Mouse (Mus musculus) cerebellum, postnatal 25 days (tissue): ENCODE measurements around the gene Pex7.

ENCODE experiments used
- DNase-seq, 2 experiments: peaks; one replicate each; pipeline ENCODE4 v3.0.0; 2021; ENCODE audit warnings: mixed read lengths in 2 of 2

Pex7 gene

DNA sequence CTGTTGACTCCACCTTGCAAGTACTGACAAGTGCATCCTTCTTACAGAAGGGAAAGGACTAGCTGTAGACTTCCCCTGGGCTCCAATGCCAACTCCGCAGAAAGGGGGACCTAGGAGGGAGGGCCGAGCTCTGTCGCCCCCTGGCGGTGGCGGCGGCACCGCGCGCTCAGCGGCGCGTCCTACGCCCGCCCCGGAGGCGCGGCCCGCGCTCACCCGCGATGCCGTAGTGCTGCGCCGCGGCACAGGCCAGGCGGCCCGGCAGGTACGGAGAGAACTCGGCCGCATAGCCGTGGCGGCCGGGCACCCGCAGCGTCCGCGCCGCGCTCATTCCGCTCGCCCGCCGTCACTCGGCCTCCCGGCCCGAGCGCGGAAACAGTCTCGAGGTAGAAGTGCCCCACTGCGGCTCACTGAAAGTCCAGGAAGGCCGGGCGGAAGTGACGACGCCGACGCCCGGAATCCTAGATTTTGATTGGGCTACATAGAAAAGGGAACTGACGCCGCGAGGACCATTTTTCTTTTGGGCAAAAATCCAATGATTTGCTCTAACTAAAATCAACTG is at the start of gene Pex7:
Pex7 (minus strand) TSS at position 444 of the 559 bp plus-strand sequence.
- peak; percentile 95 to 97 for DNase-seq

DNA sequence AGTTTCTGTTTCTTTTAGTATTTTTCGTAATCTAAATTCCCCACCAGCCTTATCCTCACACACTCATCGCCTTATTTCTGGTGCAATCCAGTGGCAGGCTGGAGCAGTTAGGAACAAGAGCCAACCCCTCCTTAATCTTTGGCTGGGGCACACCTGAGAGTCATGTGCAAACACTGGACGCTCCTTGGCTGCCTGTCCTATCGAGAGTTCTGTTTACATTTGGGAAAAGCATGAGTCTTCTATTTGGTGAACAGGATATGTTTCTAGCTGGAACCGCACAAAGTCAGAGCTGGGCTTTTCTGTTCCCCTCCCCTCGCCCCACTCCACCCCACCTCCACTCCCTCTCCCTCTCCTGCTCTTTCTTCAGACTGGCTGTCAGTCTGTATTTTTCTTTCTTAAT is 49.3 kb upstream of the Pex7 start:
- DNase-seq, result no peak

DNA sequence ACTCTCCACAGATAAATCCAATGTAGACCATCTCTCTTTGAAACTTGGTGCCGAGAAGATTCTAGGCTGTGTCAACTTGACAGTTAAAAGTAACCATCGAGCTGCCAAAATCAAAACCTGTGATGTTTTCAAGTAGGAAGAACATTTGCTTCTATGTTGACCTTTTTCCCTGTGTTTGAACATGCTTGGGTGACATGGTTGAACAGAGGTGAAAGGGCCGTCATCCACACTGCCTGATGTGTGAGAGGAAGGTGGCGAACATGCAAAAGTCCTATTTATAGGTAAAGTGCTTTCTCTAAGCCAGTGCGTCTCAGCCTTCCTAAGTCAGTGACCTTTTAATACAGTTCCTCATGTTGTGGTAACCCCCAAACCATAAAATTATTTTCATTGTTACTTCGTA is 48.3 kb upstream of the Pex7 start:
- no peak for DNase-seq

DNA sequence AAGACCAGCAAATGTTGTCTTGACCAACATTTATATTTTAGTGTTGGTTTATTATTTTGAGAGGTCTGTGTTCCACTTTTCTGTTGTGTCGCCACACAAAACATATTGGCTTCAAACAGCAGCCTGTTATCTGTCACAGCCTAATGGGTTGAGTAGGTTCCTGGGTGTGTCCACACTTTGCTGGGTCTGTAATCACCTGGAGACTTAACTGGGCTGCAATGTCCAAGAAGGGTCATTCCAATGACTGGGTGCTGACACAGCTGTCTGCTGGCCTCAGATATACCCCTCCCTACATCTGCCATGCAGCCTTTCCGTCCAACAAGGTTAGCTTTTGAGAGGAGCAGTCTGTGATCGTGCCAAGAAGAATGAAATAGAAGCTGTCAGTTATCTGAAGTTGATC is 47.1 kb upstream of the Pex7 start:
- no peak for DNase-seq

DNA sequence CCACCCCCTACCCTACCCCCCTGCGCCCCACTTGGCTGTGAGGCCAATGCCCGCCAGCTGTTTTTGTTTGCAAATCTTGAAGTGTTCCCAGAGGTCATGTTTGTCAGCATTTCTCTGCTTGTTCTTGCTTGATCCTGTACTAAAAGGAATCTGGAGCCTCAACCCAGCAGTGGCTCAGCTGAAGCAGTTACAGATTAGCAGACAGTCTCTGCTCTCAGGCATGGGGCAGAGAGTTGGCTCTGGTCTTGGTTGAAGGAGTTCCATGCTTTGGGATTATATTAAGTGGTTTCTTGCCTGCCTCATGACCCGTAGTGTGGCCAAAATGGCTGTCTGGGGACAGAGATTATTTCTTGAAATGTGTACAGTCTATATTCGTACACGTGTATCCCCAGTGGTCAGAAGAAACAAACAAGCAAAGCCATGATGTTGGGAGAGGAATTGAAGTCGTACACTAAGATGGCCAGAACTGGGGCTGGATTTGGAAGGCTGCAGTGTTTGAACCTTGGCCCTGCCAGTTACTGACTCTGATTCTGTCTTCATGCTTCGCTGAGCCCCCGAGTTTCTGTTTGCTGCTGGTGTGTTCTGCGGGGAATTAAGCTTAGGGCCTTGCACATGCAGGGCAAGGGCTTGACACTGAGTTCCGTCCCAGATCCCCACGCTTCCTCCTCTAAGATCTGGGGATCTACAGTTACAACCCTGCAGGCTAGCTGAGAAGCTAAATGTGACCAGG is 45.7 kb upstream of the Pex7 start:
- no peak for DNase-seq

DNA sequence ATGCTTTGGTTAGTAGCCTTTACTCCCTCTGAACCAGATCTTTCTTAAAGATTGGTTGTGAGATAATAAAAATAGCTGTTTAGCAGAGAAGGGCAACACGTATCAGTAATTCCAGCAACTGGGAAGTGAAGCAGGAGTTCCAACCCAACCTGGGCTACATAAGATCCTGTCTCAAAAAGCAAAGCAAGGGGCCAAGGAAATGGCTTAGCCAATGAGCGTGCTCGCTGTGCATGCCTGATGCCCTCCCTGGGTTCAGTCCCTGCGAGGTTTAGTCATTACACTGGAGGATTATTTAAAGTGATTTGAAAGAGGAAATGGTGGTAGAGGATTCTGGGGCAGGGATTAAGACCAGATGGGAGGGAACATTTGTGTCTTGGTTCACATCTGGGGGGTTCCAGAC is 41.6 kb upstream of the Pex7 start:
- DNase-seq, result no peak

DNA sequence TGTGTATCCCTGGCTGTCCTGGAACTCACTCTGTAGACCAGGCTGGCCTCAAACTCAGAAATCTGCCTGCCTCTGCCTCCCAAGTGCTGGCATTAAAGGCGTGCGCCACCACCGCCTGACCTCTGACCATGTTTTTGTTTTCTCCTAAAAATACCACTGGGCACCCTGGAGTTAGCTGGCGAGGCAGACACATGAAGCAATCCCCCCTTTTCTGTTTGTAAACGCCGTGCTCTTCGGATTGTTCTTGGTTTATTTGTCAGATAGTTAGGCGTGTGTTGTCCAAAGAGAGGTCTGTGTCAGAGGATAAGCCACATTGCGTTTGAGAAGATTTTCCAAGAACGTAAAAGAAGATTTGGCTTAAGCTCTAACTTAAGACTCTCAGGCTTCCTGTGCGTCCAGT is 40.9 kb upstream of the Pex7 start:
- DNase-seq, result no peak

DNA sequence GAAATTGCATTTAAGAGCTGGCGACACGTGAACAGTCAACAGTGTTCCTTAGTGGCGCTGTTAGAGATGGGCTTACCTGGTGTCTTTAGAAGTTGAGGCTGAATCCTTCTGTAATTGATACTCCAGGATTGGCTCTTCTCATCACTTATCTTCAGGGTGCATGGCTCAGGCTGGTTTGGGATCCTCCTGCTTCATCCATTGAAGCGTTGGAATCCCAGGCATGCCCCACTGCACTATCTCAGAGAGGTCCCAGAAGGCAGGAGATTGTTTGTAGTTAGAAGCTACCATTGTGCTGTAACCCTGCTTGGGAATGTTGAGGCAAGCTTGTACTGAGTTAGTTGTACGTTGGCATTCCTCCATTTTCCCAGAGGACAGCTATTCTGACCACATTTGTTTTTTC is 40.4 kb upstream of the Pex7 start:
- DNase-seq, result no peak

DNA sequence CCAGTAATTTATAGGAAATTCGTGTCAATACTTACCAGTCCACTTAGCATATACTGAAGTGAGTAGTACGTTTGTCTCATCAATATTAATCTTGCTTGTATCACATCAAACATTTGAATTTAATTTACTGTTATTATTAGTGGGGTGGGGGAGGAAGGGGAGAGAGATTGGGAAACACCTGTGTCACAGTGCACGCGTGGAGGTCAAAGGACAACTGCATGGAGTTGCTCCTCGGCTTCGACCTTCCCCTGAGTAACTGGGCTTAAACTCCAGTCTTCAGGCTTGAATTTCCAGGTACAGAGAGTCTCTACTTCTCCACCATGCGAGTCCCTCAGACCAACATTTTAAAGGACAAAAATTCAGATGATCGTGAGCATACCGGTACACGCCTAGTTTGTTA is 40.0 kb upstream of the Pex7 start:
- DNase-seq, result no peak

DNA sequence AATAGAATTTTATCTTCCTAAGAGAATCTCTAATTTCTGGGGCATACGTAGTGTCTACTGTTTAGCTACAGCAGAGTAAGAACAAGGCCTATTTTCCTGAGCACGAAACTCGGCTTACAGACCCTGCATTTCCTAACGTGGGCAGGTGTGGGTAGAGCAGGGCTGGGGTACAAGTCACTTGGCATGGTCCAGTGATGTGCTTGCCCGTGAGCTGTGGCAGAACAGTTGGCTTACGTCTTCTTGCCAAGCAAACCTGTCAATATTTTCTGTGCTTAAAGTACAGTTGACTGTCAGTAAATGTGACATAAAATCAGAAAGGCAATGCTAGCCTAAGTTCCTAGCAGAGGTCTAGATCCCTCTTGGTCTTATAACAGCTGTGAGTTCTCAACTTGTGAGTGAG is 39.2 kb upstream of the Pex7 start:
- DNase-seq, result no peak

DNA sequence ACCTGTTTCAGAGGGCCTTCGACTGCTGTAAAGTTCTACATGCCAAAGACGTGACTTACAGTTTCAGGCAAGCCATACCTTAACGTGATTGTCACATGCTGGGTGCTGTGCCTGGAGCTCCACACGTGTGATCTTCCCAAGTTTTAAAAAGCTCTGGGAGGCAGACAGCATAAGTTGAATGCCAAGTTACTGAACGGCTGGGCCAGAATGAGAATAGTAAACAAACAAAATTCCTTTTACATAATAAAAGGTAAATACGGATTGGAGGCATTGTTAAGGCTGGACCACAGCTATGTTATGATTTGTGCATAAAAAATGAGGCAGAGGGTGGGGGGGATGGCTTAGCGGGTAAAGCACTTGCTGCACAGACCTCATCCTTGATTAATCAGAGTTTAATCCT is 38.2 kb upstream of the Pex7 start:
- DNase-seq, result no peak

DNA sequence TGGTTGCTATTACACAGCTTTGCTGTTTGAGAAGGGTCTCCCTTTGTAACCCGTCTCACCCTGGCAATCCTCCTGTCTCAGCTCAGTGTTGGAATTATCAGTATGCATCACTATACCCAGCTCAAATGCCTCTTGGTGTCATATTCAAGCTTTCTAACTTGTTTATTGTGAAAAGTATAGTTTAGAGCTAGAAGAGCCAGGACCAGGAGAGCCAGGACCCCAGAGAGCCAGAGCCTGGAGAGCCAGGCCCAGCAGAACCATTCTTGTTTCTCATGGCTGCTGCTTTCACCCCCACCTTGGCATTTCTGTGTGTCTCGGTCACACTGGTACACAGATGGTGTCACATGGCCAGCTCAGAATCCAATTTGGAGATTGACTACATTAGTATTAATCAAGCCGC is 35.1 kb upstream of the Pex7 start:
- DNase-seq, result no peak

DNA sequence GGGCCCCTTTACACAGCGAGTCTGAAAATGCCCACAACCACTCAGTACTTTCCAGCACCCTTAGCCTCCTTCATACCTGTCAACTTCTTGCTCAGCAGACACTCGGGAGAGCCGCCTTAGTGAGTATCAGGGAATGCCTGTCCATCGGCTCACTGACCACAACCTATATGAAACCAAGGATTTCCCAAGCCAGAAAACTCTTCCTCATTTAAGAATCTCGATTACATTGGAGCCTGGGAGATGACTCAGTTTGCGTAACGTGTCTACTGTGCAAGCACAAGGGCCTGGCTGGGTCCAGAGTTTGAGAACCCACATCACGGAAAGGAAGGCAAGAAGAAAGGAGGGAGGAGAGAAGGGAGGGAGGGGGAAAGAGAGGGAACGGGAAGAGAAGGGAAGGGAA is 34.4 kb upstream of the Pex7 start:
- no peak for DNase-seq

DNA sequence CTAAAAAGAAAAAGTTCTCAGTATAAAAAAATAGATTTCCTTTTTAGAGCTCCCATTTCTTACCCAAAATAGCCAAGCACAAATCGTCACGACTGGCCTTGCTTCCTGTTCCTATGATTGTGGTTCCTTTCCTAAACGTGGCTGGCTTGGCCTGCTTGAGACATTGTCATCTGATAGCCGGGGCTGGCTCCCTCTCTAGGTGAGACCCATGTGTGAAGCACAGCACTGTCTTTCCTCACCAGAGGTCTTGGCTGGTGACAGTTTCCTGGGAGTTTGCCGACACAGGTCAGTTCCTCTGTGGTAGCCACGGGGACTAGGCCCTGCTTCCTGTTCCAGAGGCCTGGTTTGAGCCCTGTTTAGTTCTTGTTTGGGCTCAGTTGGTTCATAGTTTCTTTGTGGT is 33.6 kb upstream of the Pex7 start:
- no peak for DNase-seq

DNA sequence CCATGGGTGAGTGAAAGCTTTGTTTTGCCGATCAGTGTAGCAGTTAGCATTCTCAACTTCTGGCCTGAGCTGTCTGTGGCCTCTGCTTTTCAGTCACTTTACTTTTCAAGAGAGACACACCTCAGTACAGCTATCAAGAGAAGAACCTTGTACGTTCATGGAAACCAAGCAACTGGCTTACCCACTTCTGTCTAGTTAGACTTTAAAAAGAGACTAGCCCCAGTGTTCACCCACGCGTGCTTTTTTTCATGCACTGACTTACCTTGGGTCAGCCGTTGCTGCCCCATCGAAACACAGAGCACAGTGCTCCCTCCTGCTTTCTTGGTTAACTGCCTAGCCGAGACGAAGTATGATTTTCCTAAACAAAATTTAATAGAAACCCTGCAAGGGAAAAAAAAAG is 33.1 kb upstream of the Pex7 start:
- no peak for DNase-seq

DNA sequence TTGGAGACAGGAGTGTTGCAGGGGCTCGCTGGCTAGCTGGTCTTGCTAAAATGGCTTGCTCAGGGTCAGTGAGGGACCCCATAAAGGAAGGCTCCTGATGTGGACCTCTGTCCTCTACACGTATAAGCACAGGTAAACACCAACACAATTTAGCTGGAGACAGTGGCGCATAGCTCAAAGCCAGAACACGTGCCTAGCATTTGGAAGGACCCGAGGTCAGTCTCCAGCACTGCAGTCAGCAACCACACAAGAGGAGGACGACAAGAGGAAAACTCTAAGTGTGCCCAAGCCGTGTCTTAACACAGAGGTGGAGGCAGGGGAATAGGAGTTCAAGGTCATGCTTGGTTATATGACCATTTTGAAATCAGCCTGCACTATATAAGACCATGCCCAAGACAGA is 32.6 kb upstream of the Pex7 start:
- DNase-seq, result no peak

DNA sequence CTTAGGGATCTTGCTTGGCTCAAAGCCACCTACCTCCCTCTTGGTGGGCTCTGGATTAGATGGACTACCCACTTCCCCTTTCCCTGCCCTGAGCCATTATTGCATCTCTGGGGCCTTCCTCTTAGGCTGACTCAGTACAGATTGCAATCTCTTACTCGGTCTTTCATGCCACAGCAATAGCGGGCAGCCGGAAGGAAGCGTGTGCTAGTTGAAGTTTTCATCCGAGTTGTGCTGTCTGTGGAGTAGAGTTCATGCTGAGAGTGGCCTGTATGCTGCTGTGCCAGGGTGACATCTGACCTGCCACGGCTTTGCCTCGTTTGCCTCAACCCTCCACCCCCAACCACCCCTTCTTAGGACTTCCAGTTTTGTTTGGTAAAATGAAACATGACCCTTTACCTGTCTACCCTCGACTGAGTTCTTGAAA is 31.8 kb upstream of the Pex7 start:
- DNase-seq, result no peak

DNA sequence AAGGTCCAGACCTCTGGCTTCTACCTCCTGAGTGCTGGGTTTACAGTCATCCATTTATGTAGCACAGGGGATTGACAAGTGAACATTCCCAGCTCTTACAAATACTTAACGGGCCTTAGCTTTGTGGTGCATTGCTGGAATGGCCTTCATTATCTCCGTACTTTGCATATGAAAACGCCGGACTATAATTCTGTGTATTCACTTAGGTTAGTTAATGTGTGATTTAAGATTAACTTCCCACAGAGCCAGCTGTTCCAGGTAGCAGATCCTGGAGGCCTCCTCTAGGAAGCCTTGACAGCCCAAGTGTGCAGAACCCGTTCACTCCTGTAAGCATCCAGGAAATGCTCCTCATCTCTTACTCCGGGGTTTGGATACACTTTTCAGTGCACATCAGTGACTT is 31.2 kb upstream of the Pex7 start:
- no peak for DNase-seq

DNA sequence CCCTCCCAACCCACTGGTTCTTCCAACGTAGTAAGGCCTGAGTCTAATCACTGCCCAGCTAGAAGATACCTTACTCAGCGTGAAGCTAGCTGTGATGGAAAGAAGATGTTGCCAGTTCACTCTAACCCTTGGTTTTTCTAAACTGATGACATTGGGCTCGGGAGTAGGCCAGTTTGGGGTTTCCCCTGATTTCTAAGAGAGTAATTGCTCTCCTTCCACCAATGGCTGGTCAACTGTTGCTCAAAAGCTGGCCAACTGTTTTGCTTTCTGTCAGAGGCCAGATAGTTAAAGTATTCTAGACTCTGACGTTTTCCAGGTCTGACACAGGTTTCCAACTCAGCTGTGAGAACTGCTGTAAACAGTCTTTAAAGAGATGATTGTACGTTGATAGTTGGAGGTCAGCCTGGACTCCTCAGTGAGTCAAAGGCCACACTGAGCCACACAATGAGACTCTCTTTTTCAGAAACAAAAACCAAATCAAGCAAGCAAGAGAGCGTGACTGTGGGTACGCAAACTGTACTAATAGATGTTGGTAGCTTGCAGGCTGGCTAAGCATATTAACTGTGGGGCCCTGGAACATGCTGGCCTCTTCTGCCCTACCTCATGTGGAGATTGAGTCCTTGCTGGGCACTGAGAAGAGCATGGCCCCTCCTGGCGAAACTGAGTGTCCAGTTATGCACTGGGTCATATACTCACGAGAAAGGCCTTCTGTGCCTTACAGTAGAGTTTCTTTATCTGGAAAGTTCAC is 29.6 kb upstream of the Pex7 start:
- no peak for DNase-seq

DNA sequence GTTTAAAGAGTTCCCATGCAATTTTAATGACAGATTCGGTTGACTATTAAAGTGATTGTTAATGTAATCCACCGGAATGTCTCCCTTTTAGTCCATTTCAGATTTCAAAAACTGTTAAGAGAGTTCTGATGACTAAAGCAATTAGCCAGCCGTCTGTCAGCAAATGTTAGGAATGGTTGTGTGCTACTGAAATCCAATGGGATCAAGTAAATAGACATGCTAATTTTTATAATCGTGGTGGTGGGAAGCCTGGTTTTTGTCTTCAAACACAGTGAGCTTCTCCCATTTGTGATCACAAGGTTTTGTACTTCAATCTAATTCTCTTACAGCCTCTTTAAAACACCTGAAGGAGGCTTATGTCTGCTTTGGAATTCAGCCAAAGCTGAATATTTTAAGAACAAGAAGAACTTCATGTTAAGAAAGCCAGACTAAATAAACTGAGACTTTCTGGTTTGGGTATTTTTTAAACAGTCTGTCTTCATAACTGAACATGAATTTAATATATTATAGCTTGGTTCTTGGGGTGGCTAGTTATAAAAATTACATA is 28.4 kb upstream of the Pex7 start:
- no peak for DNase-seq

DNA sequence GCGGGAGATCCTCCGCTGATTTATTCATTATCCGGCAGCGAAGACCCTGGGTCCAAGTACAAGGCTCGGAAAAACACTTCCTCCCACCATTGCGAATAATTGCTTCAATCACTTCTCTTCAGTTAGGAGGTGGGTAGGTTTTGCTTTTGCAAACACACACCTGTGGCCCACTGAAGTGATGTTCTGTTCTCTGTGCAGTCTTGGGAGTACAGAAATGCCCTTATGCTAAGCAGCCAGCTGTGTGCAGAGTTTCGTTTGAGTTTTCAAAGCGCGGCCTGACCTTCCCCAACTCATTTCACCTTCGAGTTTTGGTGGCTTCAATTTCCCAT is 27.8 kb upstream of the Pex7 start:
- no peak for DNase-seq

DNA sequence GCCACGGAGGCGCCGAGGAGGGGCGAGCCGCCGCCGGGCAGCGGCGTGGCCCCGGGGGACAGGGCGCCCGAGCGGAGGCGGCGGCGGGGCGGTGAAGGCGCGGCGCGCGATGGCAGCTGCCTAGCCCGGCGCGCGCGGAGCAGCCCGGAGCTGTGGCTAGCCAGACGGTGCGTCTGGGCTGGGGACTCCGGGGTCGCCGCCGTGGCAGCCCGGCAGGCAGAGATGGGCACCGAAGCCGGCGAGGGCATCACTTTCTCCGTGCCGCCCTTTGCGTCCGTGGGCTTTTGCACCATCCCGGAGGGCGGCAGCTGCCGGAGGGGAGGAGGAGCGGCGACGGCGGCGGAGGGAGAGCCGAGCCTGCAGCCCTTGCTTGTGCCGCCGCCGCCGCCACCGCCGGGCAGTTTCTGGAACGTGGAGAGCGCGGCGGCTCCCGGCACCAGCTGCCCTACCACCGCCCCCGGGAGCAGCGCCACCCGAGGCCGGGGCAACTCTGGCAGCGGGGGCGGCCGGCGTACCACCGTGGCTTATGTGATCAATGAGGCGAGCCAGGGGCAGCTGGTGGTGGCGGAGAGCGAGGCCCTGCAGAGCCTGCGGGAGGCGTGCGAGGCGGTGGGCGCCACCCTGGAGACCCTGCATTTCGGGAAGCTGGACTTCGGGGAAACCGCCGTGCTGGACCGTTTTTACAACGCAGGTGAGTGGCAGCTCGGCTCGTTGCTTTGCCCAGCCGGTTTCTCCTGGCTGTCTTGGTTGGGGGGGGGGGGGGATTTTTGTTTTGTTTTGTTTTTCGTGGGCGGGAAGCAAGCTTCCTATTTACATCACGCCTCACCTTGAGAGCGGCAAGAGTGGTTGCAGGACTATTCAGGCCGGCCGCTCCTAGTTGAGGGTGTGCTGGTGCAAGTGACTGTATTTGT is 27.1 kb upstream of the Pex7 start, which contains the start of gene Map3k5:
Map3k5 (plus strand) TSS at position 89 of the 911 bp plus-strand sequence.
- peak in 1 of 2 experiments; percentile 80 for DNase-seq
